Mouse (Mus musculus) granulocyte monocyte progenitor cell, adult 5-6 weeks (primary cell): ENCODE data around the gene Rai1. TPM values are rescaled to one million over a fixed set of nuclear protein-coding genes. Genes with fewer than 3 reads are reported as not detected.

Experiments used
- ATAC-seq: replicated peaks from 2 replicates; pipeline ENCODE4 v1.8.0; 2016; ENCODE audit warnings: mild to moderate bottlenecking, moderate TSS enrichment, inconsistent platforms; ENCODE audit not compliant: poor library complexity, severe bottlenecking
- total RNA-seq, 2 experiments: library from RNA; stranded (forward) in 1 of 2; stranded (reverse) in 1 of 2; fragments of 200-712, 200-1000 nt in 1 of 2; fragments of >200 nt in 1 of 2; fragmentation: Nextera tagmentation in 1 of 2; gene quantifications; 2 replicates each; pipeline ENCODE4 v1.2.3; 2014 to 2017

Gene Rai1
- total RNA-seq, 2 experiments from 2014 or later: 11.0 to 37.5 TPM

GRCm38 (mm10) chr11:60240509-60240908, 135.7 kb downstream of the Rai1 start:
- no peak for ATAC-seq

GRCm38 (mm10) chr11:60244503-60245143, 139.8 kb downstream of the Rai1 start:
- no peak for ATAC-seq

- ATAC-seq: no peak
Observed at GRCm38 (mm10) chr11:60246077-60246476, 141.3 kb downstream of the Rai1 start.

- no peak for ATAC-seq
Observed at GRCm38 (mm10) chr11:60247753-60248550, 143.1 kb downstream of the Rai1 start.

Other genes with a start within 250 kb of the Rai1 start
- 19.1 and 20.8 TPM in 2 replicates for gene Med9, start 156.8 kb upstream of the Rai1 start, total RNA-seq (2014; fragmentation: Nextera tagmentation)
- 18.6 and 28.3 TPM in 2 replicates for gene Med9, start 156.8 kb upstream of the Rai1 start, total RNA-seq (2017)
- not detected in 2 replicates for gene Rasd1, start 140.1 kb upstream of the Rai1 start, total RNA-seq (2014; fragmentation: Nextera tagmentation)
- 0.72 and 1.1 TPM in 2 replicates for gene Rasd1, start 140.1 kb upstream of the Rai1 start, total RNA-seq (2017)
- 12.9 and 20.7 TPM in 2 replicates for gene Pemt, start 58.5 kb upstream of the Rai1 start, total RNA-seq (2014; fragmentation: Nextera tagmentation)
- 3.7 and 14.6 TPM in 2 replicates for gene Pemt, start 58.5 kb upstream of the Rai1 start, total RNA-seq (2017)
- 27.3 and 33.0 TPM in 2 replicates for gene Srebf1, start 117.6 kb downstream of the Rai1 start, total RNA-seq (2014; fragmentation: Nextera tagmentation)
- 36.8 and 42.0 TPM in 2 replicates for gene Srebf1, start 117.6 kb downstream of the Rai1 start, total RNA-seq (2017)
- 14.1 and 16.8 TPM in 2 replicates for gene Tom1l2, start 247.9 kb downstream of the Rai1 start, total RNA-seq (2014; fragmentation: Nextera tagmentation)
- 3.3 and 5.0 TPM in 2 replicates for gene Tom1l2, start 247.9 kb downstream of the Rai1 start, total RNA-seq (2017)
- 1.8 TPM in 1 of 2 replicates, not detected in the other for gene Drc3, start 248.3 kb downstream of the Rai1 start, total RNA-seq (2014; fragmentation: Nextera tagmentation)
- 0.52 and 1.2 TPM in 2 replicates for gene Drc3, start 248.3 kb downstream of the Rai1 start, total RNA-seq (2017)